Mouse (Mus musculus) gastrocnemius, adult 8-10 months (tissue): Measurements from ENCODE around the gene Lsp1. TPM values are rescaled to one million over a fixed set of nuclear protein-coding genes. Genes with fewer than 3 reads are reported as not detected.

Source experiments
- DNase-seq, 2 experiments: peaks; one replicate each; pipeline ENCODE4 v3.0.0; 2022; ENCODE audit warnings: low spot score in 2 of 2
- total RNA-seq, 4 experiments: library from RNA; stranded (reverse); gene quantifications; 2 replicates each; pipeline ENCODE4 v1.2.4; 2022

Gene Lsp1
- 10 to 100 TPM; 22.8 to 39.1 (median 34.1) TPM for total RNA-seq

GRCm38 (mm10) chr7:142460636-142461077 lies at the start of gene Lsp1:
Lsp1 (plus strand) TSS chr7:142460809.
- DNase-seq = peak in 1 of 2 experiments; percentile 3

GRCm38 (mm10) chr7:142413285-142413684 lies 47.3 kb upstream of the Lsp1 start:
- no peak for DNase-seq

GRCm38 (mm10) chr7:142415314-142415713 lies 45.3 kb upstream of the Lsp1 start:
- no peak for DNase-seq

DNA sequence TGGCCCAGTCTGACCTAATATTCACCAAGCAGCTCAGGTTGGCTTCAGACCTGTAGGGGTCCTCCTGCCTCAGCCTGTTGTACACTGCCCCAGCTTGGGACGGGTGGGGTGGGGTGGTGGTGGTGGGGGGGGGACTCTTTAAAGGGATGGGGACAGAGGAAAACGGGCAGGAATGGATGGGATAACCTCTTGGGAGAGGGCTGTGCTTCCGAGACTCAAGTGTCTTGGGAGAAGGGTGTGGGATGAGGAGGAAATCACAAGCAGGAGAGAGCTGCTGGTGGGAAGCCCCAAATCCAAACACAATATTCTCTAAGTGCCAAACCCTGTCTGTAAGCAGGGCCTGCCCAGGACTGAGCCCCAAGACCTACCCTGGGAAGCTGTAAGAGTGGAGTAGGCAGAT lies 44.4 kb upstream of the Lsp1 start:
- DNase-seq = no peak

DNA sequence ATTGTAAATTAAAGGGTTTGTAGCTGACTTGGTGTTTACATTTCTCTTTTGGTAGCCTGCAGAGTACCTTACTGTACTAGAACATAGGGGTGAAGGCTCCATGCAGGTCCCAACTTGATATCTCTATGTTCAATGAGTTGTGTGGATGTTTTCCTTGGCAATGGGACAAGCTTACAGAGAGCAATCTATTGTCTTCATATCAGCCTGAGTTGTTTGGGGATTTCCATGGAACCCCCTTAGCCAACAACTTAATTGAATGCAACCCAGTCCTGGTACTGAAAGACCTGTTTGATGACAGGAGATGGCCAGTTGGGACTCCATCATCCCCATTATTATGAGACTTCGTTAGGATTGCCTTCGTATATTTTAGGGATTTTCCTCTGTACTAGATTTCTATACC lies 42.6 kb upstream of the Lsp1 start:
- DNase-seq = no peak

DNA sequence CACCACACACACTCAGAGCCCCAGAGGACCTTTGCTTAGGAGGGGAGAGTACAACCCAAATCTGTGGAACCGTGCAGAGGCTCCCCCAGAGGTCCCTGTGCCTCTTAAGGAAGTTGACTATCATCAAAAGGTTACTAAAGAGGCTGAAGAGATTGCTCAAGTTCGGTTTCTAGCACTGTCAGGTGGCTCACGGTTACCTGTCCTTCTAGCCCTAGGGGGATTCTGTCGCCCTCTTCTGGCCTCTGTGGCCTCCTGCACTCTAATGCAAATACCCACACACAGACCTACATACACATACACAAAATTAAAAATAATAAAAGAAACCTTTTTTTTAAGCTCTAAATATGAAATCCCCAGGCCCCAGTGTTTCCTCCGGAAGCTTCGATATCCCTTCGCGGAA lies 41.9 kb upstream of the Lsp1 start:
- no peak for DNase-seq

DNA sequence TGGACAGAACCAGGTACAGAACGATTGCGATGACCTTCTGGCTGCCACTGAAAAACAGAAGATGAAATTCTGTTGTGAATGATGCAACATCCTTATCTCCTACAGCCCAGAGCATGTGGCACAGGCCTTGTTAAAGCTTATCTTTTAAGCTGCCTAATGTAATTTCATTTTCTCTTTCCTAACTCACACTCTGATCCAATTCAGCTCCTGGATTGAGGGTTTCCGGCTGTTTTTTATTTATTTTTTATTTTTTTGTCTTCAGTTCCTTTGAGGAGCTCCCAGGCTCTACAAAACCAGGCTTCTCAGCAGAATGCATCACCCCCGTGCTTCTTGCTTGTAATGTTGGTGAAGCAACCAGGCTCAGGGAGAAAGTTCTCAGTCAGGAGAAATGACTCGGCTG lies 40.7 kb upstream of the Lsp1 start:
- no peak for DNase-seq

DNA sequence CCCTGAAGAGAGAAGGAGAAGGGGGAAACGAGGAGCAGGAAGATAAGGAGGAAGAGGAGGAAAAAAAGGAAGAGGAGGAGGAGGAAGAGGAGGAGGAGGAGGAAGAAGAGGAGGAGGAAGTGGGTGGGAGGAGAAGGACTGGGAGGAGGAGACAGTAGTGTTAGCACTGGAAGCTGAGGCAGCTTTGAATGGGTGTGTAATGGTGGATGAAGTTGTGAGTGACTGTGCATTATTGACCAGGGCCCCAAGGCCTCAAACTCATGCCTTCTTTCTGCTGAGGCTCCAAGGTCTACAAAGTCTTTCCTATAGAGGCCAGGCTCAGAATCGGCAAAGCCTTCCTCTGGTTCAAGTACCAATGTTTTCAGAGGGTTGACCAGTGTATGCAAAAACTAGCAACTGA lies 38.8 kb upstream of the Lsp1 start:
- DNase-seq = no peak

GRCm38 (mm10) chr7:142425641-142426213 lies 34.9 kb upstream of the Lsp1 start:
- no peak for DNase-seq

GRCm38 (mm10) chr7:142428213-142428612 lies 32.4 kb upstream of the Lsp1 start:
- no peak for DNase-seq

GRCm38 (mm10) chr7:142430160-142430678 lies 30.4 kb upstream of the Lsp1 start:
- DNase-seq = no peak

DNA sequence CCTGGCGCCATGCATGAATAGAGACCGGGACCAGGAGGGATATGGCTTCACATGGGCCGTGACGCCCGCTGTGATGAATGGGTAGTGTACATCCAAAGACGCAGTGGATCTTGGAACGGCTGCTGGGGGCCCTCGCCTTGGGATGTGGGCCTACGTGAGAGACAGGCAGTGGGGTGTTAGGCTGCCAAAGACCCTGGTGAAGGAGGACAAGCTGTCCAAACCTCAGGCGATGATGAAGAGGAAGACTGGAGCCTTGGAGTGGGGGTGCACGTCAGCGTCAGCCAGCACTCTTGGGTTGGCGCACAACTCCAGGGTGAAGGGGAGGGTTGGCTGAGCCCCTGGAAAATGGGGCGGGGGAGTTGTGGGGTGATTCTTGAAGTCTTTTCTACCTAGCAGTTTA lies 29.5 kb upstream of the Lsp1 start:
- no peak for DNase-seq

DNA sequence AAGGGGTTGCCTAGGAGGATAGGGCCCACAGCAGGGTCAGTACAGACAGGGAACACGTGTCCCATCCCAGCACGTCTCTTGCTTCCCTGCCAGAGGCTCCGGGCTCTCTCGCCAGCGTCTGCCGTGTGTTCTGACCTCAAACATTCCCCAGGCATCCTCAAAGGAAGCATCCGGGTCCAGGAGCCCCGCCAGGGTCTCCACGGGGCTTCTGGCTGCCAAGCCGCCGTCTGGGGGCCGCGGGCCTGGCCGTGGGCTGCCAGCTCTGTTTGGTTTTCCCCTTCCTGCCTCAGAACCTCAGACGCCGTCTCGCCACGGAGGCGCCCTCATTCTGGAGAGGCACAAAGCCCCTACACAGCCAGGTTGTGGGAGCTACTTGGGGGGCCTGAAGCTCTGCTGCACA lies 27.0 kb upstream of the Lsp1 start:
- DNase-seq = no peak

DNA sequence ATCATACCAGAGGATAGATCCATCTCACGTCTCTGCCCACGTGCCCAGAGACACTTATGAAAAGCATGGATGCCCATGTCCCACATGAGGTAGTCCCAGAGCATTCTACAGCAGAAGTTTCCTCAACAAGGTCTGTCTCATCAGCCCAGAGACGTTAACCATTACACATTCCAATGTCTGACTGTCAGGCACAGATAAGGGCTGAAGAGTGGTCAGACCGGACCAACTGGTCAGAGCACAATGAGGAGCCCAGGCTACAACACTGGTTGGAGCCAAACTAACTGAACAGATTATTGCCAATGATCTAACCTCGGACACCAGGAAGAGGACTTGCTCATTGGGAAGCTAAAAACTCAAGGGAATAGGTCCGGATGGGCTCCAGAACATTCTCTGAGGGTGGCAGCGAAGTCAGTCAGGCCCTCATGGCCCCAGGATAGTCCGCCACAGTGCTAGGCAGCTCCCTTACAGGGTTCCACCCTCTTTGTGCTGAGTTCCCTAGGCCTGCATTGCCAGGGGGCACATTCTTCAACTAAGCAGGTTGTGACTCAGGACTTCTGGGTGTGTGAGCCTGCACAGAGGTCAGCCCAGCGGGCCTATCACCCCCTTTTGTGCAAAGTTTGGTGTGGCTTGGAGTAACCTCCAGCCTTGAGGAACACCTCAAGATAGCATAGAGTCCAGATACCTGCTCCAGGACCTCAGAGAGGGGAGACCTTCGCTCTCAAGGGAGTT lies 26.3 kb upstream of the Lsp1 start, which contains the start of gene Syt8:
Gene Syt8 (plus strand): TSS at position 714 of the 729 bp plus-strand sequence.
- DNase-seq = no peak

- DNase-seq = no peak
Measured at GRCm38 (mm10) chr7:142435524-142435923, 25.1 kb upstream of the Lsp1 start.

DNA sequence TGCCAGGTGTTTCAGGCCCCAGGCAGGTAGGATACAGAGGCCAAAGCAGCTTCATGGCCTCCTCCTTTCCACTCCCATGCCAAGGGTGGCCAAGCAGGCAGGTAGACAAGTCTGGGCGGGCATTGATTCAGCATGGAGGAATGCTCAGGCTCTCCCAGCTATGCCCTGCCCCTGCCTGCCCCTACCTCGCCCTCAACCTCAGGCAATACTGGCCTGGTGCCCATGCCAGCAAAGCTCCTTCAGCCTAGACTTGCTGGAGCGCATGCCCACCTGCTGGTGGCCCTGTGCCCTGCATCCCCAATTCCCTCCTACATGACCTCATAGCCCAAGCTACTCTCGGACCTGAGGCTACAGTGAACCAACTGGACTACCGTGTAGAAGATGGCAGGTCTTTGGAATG lies 23.3 kb upstream of the Lsp1 start:
- DNase-seq = no peak

- DNase-seq = peak in 1 of 2 experiments; percentile 67
Measured at GRCm38 (mm10) chr7:142439966-142440365, 20.6 kb upstream of the Lsp1 start.

- peak; percentile 69 to 80 for DNase-seq
Measured at GRCm38 (mm10) chr7:142440657-142441114, 19.9 kb upstream of the Lsp1 start.

DNA sequence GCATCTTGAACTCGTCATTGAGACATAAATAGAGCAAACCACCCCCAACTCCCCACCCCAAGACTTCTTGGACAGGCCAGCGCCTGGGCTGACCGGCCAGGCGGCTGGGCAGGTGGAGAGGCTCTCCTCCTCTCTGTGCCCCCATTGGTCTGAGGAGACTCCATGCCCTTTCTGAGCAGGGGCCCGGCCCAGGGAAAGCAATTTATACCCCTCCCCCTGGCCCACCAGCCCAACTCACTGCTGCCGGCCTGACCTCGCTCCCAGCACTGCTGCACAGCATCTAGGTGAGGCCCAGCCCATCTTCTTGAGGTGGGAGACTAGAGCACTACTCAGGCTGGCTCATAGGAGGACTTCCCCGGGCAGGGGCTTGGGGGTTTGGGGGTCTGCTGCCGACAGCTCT lies 19.0 kb upstream of the Lsp1 start, which contains the start of gene Tnni2:
Gene Tnni2 (plus strand): TSS at position 224 of the 400 bp plus-strand sequence.
- peak; percentile 79 to 87 for DNase-seq

DNA sequence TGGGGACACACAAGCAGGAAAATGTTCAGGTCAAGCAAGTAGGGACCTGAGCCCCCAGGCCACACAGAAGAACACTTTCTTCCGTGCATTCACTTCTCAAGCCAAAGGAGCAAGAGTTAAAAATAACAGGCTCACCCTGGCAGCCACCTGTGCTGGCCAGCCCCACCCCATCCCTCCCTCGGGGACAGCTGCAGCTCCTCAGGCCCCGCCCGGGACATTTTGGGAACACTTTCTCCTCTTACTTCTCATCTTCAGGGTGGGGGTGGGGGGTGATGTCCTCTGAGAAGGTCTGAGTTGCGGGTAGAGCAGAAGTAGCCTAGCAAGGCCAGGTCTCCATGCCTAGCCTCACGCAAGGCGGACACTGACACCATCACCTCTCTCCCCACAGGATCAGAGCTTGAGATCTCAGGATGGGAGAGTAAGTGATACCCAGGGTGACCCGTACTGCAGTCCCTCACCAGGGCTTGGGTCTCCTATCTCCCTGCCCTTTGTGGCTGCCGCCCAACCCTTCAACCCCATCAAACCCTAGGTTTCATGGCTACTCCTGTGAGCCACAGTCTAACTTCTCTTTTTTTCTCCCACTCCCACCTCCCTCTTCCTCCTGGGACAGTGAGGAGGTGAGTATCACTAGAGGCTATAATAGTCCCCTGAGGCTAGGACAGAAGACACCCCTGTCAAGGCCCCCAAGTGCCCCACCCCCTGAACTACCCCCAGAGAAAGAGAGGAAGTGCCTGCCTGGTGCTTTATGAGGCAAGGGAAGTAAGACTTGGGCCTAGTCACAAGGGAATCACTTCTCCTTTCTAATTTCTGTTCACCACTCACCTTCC lies 18.3 kb upstream of the Lsp1 start:
- peak in 1 of 2 experiments; percentile 59 for DNase-seq

GRCm38 (mm10) chr7:142442908-142443420 lies 17.6 kb upstream of the Lsp1 start:
- no peak for DNase-seq
